Mouse (Mus musculus): ENCODE results near the gene Atp9a. TPM values are rescaled to one million over a fixed set of nuclear protein-coding genes. Genes with fewer than 3 reads are reported as not detected.

Atp9a gene
- 22.6 and 24.3 TPM in 2 replicates for polyA plus RNA-seq (2015; fragmentation: Nextera tagmentation; extraction: Ambion mirVana)

GRCm38 (mm10) chr2:168742059-168742627 lies at the start of gene Atp9a:
Atp9a (minus strand) TSS chr2:168742409.
- Histone ChIP-seq H3K27ac (peak within 1 kb of the TSS; percentile 82), H3K27me3 (replicated peaks) (no peaks in the 10 kb centered on the region), H3K4me3 (replicated peaks) (peak within 1 kb of the TSS; percentile 75), H3K9ac (peak within 1 kb of the TSS; percentile 78), H3K36me3 (no peaks in the 10 kb centered on the region), H3K4me1 (no peaks in the 10 kb centered on the region), H3K4me2 (peak within 1 kb of the TSS; percentile 88), H3K9me3 (no peaks in the 10 kb centered on the region)
- peak; percentile 36; the same call in 1 of the 2 replicates for ATAC-seq (ENCODE audit: insufficient read depth, low FRiP score, low read depth)
- WGBS = 6% methylated on average over 31 of the region's 33 CpGs

- Histone ChIP-seq H3K4me3 (replicated peaks) (no peak overlapping the region), H3K9ac (no peak overlapping the region), H3K27ac (no peak overlapping the region), H3K27me3 (replicated peaks) (no peaks in the 10 kb centered on the region), H3K36me3 (no peaks in the 10 kb centered on the region), H3K4me1 (no peaks in the 10 kb centered on the region), H3K9me3 (no peaks in the 10 kb centered on the region), H3K4me2 (no peak overlapping the region)
- 69% methylated on average over 4 of the region's 4 CpGs for WGBS
- ATAC-seq (ENCODE audit: insufficient read depth, low FRiP score, low read depth) = no peak
These were observed 49.0 kb upstream of the Atp9a start for GRCm38 (mm10) chr2:168791115-168791802.

- Histone ChIP-seq H3K9ac (no peak overlapping the region), H3K4me1 (no peaks in the 10 kb centered on the region), H3K27me3 (replicated peaks) (no peaks in the 10 kb centered on the region), H3K9me3 (no peaks in the 10 kb centered on the region), H3K4me2 (no peak overlapping the region), H3K27ac (no peak overlapping the region), H3K4me3 (replicated peaks) (no peak overlapping the region), H3K36me3 (no peaks in the 10 kb centered on the region)
- ATAC-seq (ENCODE audit: insufficient read depth, low FRiP score, low read depth) = no peak
- WGBS = 88% methylated on average over 9 of the region's 9 CpGs
These were observed 44.0 kb upstream of the Atp9a start for GRCm38 (mm10) chr2:168786174-168786573.

- Histone ChIP-seq H3K9ac (no peak overlapping the region), H3K27me3 (replicated peaks) (no peaks in the 10 kb centered on the region), H3K4me2 (no peak overlapping the region), H3K36me3 (no peaks in the 10 kb centered on the region), H3K9me3 (no peaks in the 10 kb centered on the region), H3K4me3 (replicated peaks) (no peak overlapping the region), H3K27ac (no peak overlapping the region), H3K4me1 (peaks cover 3% of the 10 kb centered on the region)
- no peak for ATAC-seq (ENCODE audit: insufficient read depth, low FRiP score, low read depth)
- WGBS = 41% methylated on average over 9 of the region's 9 CpGs
These were observed 38.4 kb upstream of the Atp9a start for GRCm38 (mm10) chr2:168780596-168780995.

- Histone ChIP-seq H3K4me3 (replicated peaks) (no peak overlapping the region), H3K9ac (no peak overlapping the region), H3K4me1 (peaks cover 3% of the 10 kb centered on the region), H3K27me3 (replicated peaks) (no peaks in the 10 kb centered on the region), H3K4me2 (no peak overlapping the region), H3K36me3 (no peaks in the 10 kb centered on the region), H3K9me3 (no peaks in the 10 kb centered on the region), H3K27ac (no peak overlapping the region)
- ATAC-seq (ENCODE audit: insufficient read depth, low FRiP score, low read depth) = no peak
- 23% methylated on average over 9 of the region's 9 CpGs for WGBS
These were observed 37.8 kb upstream of the Atp9a start for GRCm38 (mm10) chr2:168780024-168780423.

GRCm38 (mm10) chr2:168777481-168777880 lies 35.3 kb upstream of the Atp9a start:
- Histone ChIP-seq H3K9me3 (no peaks in the 10 kb centered on the region), H3K27ac (no peak overlapping the region), H3K9ac (no peak overlapping the region), H3K4me3 (replicated peaks) (no peak overlapping the region), H3K4me2 (no peak overlapping the region), H3K27me3 (replicated peaks) (no peaks in the 10 kb centered on the region), H3K4me1 (peaks cover 3% of the 10 kb centered on the region), H3K36me3 (no peaks in the 10 kb centered on the region)
- ATAC-seq (ENCODE audit: insufficient read depth, low FRiP score, low read depth) = no peak

- Histone ChIP-seq H3K4me3 (replicated peaks) (no peak overlapping the region), H3K27me3 (replicated peaks) (no peaks in the 10 kb centered on the region), H3K9me3 (no peaks in the 10 kb centered on the region), H3K27ac (no peak overlapping the region), H3K36me3 (no peaks in the 10 kb centered on the region), H3K4me1 (peaks cover 3% of the 10 kb centered on the region), H3K9ac (no peak overlapping the region), H3K4me2 (no peak overlapping the region)
- ATAC-seq (ENCODE audit: insufficient read depth, low FRiP score, low read depth) = no peak
- WGBS = 82% methylated on average over 3 of the region's 3 CpGs
These were observed 34.0 kb upstream of the Atp9a start for GRCm38 (mm10) chr2:168776238-168776637.

- no peaks in the 10 kb centered on the region for H3K9me3 ChIP-seq
- H3K9ac ChIP-seq = no peak overlapping the region
- no peak overlapping the region for H3K4me2 ChIP-seq
- H3K27me3 ChIP-seq (replicated peaks) = peaks cover 44% of the 10 kb centered on the region
- H3K4me3 ChIP-seq (replicated peaks) = no peak overlapping the region
- ATAC-seq (ENCODE audit: insufficient read depth, low FRiP score, low read depth) = no peak
- no peaks in the 10 kb centered on the region for H3K36me3 ChIP-seq
- no peak overlapping the region for H3K27ac ChIP-seq
- 61% methylated on average over 8 of the region's 8 CpGs for WGBS
- H3K4me1 ChIP-seq = peaks cover 24% of the 10 kb centered on the region
These were observed 27.1 kb upstream of the Atp9a start for GRCm38 (mm10) chr2:168769259-168769658.

GRCm38 (mm10) chr2:168767582-168767981 lies 25.4 kb upstream of the Atp9a start, which contains the start of gene Sall4:
Sall4 (minus strand) TSS chr2:168767943.
- WGBS = 12% methylated on average over 10 of the region's 10 CpGs
- peaks cover 51% of the 10 kb centered on the region for H3K27me3 ChIP-seq (replicated peaks)
- H3K4me1 ChIP-seq = peaks cover 24% of the 10 kb centered on the region
- ATAC-seq (ENCODE audit: insufficient read depth, low FRiP score, low read depth) = no peak
- no peaks in the 10 kb centered on the region for H3K36me3 ChIP-seq
- no peak within 1 kb of the TSS for H3K9ac ChIP-seq
- no peaks in the 10 kb centered on the region for H3K9me3 ChIP-seq
- H3K27ac ChIP-seq = 0 out of 2 replicates have a peak within 1 kb of the TSS, but pooled peaks have one; percentile 57
- peak within 1 kb of the TSS; percentile 97 for H3K4me2 ChIP-seq
- peak within 1 kb of the TSS; percentile 50 for H3K4me3 ChIP-seq (replicated peaks)

GRCm38 (mm10) chr2:168766538-168767361 lies 24.5 kb upstream of the Atp9a start:
- H3K4me1 ChIP-seq = peaks cover 24% of the 10 kb centered on the region
- ATAC-seq (ENCODE audit: insufficient read depth, low FRiP score, low read depth) = peak; percentile 71
- 0 out of 2 replicates have a peak overlapping the region, but pooled peaks have one; percentile 57 for H3K27ac ChIP-seq
- H3K4me2 ChIP-seq = peak overlapping the region; percentile 97
- peak overlapping the region; percentile 20; the same call in 1 of the 2 replicates for H3K9ac ChIP-seq
- H3K4me3 ChIP-seq (replicated peaks) = peak overlapping the region; percentile 50
- no peaks in the 10 kb centered on the region for H3K9me3 ChIP-seq
- under 1% methylated on average over 50 of the region's 52 CpGs for WGBS
- peaks cover 51% of the 10 kb centered on the region for H3K27me3 ChIP-seq (replicated peaks)
- H3K36me3 ChIP-seq = no peaks in the 10 kb centered on the region

- peaks cover 24% of the 10 kb centered on the region for H3K4me1 ChIP-seq
- H3K27ac ChIP-seq = no peak overlapping the region
- no peaks in the 10 kb centered on the region for H3K9me3 ChIP-seq
- H3K36me3 ChIP-seq = no peaks in the 10 kb centered on the region
- H3K9ac ChIP-seq = peak overlapping the region; percentile 20; the same call in 1 of the 2 replicates
- peaks cover 51% of the 10 kb centered on the region for H3K27me3 ChIP-seq (replicated peaks)
- no peak for ATAC-seq (ENCODE audit: insufficient read depth, low FRiP score, low read depth)
- under 1% methylated on average over 64 of the region's 65 CpGs for WGBS
- H3K4me3 ChIP-seq (replicated peaks) = peak overlapping the region; percentile 50
- peak overlapping the region; percentile 97 for H3K4me2 ChIP-seq
These were observed 23.7 kb upstream of the Atp9a start for GRCm38 (mm10) chr2:168765696-168766537.

Data from stomach, embryonic 15.5 days (tissue).